Mouse (Mus musculus) CD4-positive, CD25-positive, alpha-beta regulatory T cell, adult 2 months (primary cell): ENCODE measurements around the gene Lgals3bp.
"Not testable (repeated sequence)": the region's sequence is repeated elsewhere in the genome, so short reads cannot be mapped to it uniquely, and the experiment has no call there.

Experiments used
- DNase-seq: peaks from one replicate; pipeline ENCODE4 v3.0.0-alpha.2; 2012; ENCODE audit warnings: low read depth, low spot score

Gene Lgals3bp

GRCm38 (mm10) chr11:118401195-118401594, 697 bp downstream of the Lgals3bp start:
- no peak for DNase-seq

- no peak for DNase-seq
Measured at GRCm38 (mm10) chr11:118400566-118400936, 1.3 kb downstream of the Lgals3bp start.

GRCm38 (mm10) chr11:118399891-118400565, 1.9 kb downstream of the Lgals3bp start:
- no peak for DNase-seq

GRCm38 (mm10) chr11:118397806-118398530, 3.9 kb downstream of the Lgals3bp start:
- no peak for DNase-seq

- DNase-seq, result no peak
Measured at GRCm38 (mm10) chr11:118394538-118394937, 7.4 kb downstream of the Lgals3bp start.

- no peak for DNase-seq
Measured at GRCm38 (mm10) chr11:118393991-118394390, 7.9 kb downstream of the Lgals3bp start.

- DNase-seq, result not testable (repeated sequence)
Measured at GRCm38 (mm10) chr11:118387816-118388215, 14.1 kb downstream of the Lgals3bp start.

- DNase-seq, result peak; percentile 85
Measured at GRCm38 (mm10) chr11:118379251-118380009, 22.5 kb downstream of the Lgals3bp start.

- no peak for DNase-seq
Measured at GRCm38 (mm10) chr11:118378656-118379055, 23.2 kb downstream of the Lgals3bp start.

GRCm38 (mm10) chr11:118376323-118376722, 25.6 kb downstream of the Lgals3bp start:
- DNase-seq, result not testable (repeated sequence)

GRCm38 (mm10) chr11:118375881-118376280, 26.0 kb downstream of the Lgals3bp start:
- no peak for DNase-seq

GRCm38 (mm10) chr11:118375461-118375860, 26.4 kb downstream of the Lgals3bp start:
- DNase-seq, result no peak

- DNase-seq, result no peak
Measured at GRCm38 (mm10) chr11:118375006-118375405, 26.9 kb downstream of the Lgals3bp start.

GRCm38 (mm10) chr11:118374506-118374905, 27.4 kb downstream of the Lgals3bp start:
- no peak for DNase-seq

- no peak for DNase-seq
Measured at GRCm38 (mm10) chr11:118372641-118373040, 29.3 kb downstream of the Lgals3bp start.

GRCm38 (mm10) chr11:118371876-118372275, 30.0 kb downstream of the Lgals3bp start:
- DNase-seq, result no peak

GRCm38 (mm10) chr11:118369657-118370056, 32.2 kb downstream of the Lgals3bp start:
- no peak for DNase-seq

- DNase-seq, result no peak
Measured at GRCm38 (mm10) chr11:118369251-118369650, 32.6 kb downstream of the Lgals3bp start.

- peak; percentile 61 for DNase-seq
Measured at GRCm38 (mm10) chr11:118368330-118368729, 33.6 kb downstream of the Lgals3bp start.

GRCm38 (mm10) chr11:118366559-118366958, 35.3 kb downstream of the Lgals3bp start:
- DNase-seq, result no peak

GRCm38 (mm10) chr11:118366108-118366507, 35.8 kb downstream of the Lgals3bp start:
- no peak for DNase-seq

GRCm38 (mm10) chr11:118365171-118365570, 36.7 kb downstream of the Lgals3bp start:
- DNase-seq, result no peak
